Mouse (Mus musculus) C2C12 (cell line): ENCODE results near the gene Tmem135. TPM values are rescaled to one million over a fixed set of nuclear protein-coding genes. Genes with fewer than 3 reads are reported as not detected.

Source experiments
- H3K27me3 ChIP-seq: one replicate; pipeline ENCODE4 v1.6.1; 2011; ENCODE audit not compliant: control insufficient read depth, insufficient read depth, insufficient read length
- H3K36me3 ChIP-seq: one replicate; pipeline ENCODE4 v1.6.1; 2011; ENCODE audit not compliant: control insufficient read depth, insufficient read depth
- H3K4me3 ChIP-seq: one replicate; pipeline ENCODE4 v1.5.1; 2011; ENCODE audit warnings: mild to moderate bottlenecking, control low read depth; ENCODE audit not compliant: poor library complexity, insufficient read depth, severe bottlenecking
- H3K79me2 ChIP-seq: one replicate; pipeline ENCODE4 v1.6.1; 2011; ENCODE audit not compliant: control insufficient read depth, insufficient read depth
- H3K79me3 ChIP-seq: one replicate; pipeline ENCODE4 v1.6.1; 2011; ENCODE audit warnings: low read depth, control low read depth
- H3ac ChIP-seq: one replicate; pipeline ENCODE3; 2011; ENCODE audit warnings: low read depth; ENCODE audit not compliant: control insufficient read depth, insufficient read length
- CEBPB ChIP-seq: IDR thresholded peaks from one replicate; pipeline ENCODE4 v1.6.1; 2011; ENCODE audit warnings: low read depth, mild to moderate bottlenecking, control low read depth, moderate library complexity
- CTCF ChIP-seq: IDR thresholded peaks from one replicate; pipeline ENCODE4 v1.5.1; 2011; ENCODE audit not compliant: control insufficient read depth, insufficient read depth, insufficient read length
- FOSL1 ChIP-seq: IDR thresholded peaks from one replicate; pipeline ENCODE4 v1.8.0; 2011; ENCODE audit warnings: mild to moderate bottlenecking, low read length; ENCODE audit not compliant: poor library complexity, insufficient read depth, severe bottlenecking
- MAX ChIP-seq: IDR thresholded peaks from one replicate; pipeline ENCODE4 v1.6.1; 2011; ENCODE audit warnings: mild to moderate bottlenecking, control low read depth
- MYOD1 ChIP-seq: IDR thresholded peaks from one replicate; pipeline ENCODE4 v1.6.1; 2011; ENCODE audit warnings: low read depth; ENCODE audit not compliant: control insufficient read depth, insufficient read length
- MYOG ChIP-seq: IDR thresholded peaks from one replicate; pipeline ENCODE4 v1.6.1; 2011; ENCODE audit not compliant: control insufficient read depth, insufficient read length; ENCODE audit errors: extremely low read depth
- USF1 ChIP-seq: IDR thresholded peaks from one replicate; pipeline ENCODE4 v1.6.1; 2011; ENCODE audit warnings: low read depth, mild to moderate bottlenecking, control low read depth, moderate library complexity
- polyA plus RNA-seq: library from polyadenylated mRNA; unstranded; fragments of >200 nt; fragmentation: generic; extraction: Trizol; gene quantifications from one replicate; pipeline ENCODE4 v1.2.1, GENCODE M21; 2012; ENCODE audit warnings: missing spikeins

The Tmem135 gene
- polyA plus RNA-seq, 1 experiment: 4.5 TPM

- TF ChIP-seq CTCF (no peak), FOSL1 (no peak), MYOD1 (no peak), CEBPB (no peak), MYOG (no peak), USF1 (no peak), MAX (no peak)
- H3ac ChIP-seq: no peak overlapping the region
- no peaks in the 10 kb centered on the region for H3K36me3 ChIP-seq
- H3K79me2 ChIP-seq: no peaks in the 10 kb centered on the region
- H3K27me3 ChIP-seq: no peaks in the 10 kb centered on the region
- no peaks in the 10 kb centered on the region for H3K79me3 ChIP-seq
- H3K4me3 ChIP-seq: no peak overlapping the region
These were observed 32.4 kb upstream of the Tmem135 start for GRCm38 (mm10) chr7:89436404-89436803.

- Histone ChIP-seq H3K79me3 (no peaks in the 10 kb centered on the region), H3K27me3 (no peaks in the 10 kb centered on the region), H3K4me3 (no peak overlapping the region), H3K79me2 (no peaks in the 10 kb centered on the region), H3ac (no peak overlapping the region), H3K36me3 (no peaks in the 10 kb centered on the region)
- TF ChIP-seq MAX (no peak), CTCF (no peak), CEBPB (no peak), USF1 (no peak), MYOG (no peak), FOSL1 (no peak), MYOD1 (no peak)
These were observed 30.0 kb upstream of the Tmem135 start for GRCm38 (mm10) chr7:89433893-89434616.

- Histone ChIP-seq H3K4me3 (no peak overlapping the region), H3K36me3 (no peaks in the 10 kb centered on the region), H3ac (no peak overlapping the region), H3K79me3 (no peaks in the 10 kb centered on the region), H3K79me2 (no peaks in the 10 kb centered on the region), H3K27me3 (no peaks in the 10 kb centered on the region)
- TF ChIP-seq MYOD1 (no peak), USF1 (no peak), CEBPB (no peak), MYOG (no peak), FOSL1 (no peak), CTCF (no peak), MAX (no peak)
These were observed 29.3 kb upstream of the Tmem135 start for GRCm38 (mm10) chr7:89433193-89433892.

GRCm38 (mm10) chr7:89431185-89431584, 27.2 kb upstream of the Tmem135 start:
- TF ChIP-seq USF1: no peak
- no peak for TF ChIP-seq MYOG
- no peak for TF ChIP-seq CEBPB

GRCm38 (mm10) chr7:89429326-89429725, 25.3 kb upstream of the Tmem135 start:
- no peaks in the 10 kb centered on the region for H3K27me3 ChIP-seq
- TF ChIP-seq USF1 (peak; percentile 75), CTCF (no peak)
- H3K79me3 ChIP-seq: no peaks in the 10 kb centered on the region
- no peaks in the 10 kb centered on the region for H3K79me2 ChIP-seq
- H3K36me3 ChIP-seq: no peaks in the 10 kb centered on the region
- no peak overlapping the region for H3ac ChIP-seq
- H3K4me3 ChIP-seq: no peak overlapping the region

More at GRCm38 (mm10) chr7:89431185-89431584, 27.2 kb upstream of the Tmem135 start:
- no peak overlapping the region for H3K4me3 ChIP-seq
- no peaks in the 10 kb centered on the region for H3K27me3 ChIP-seq
- no peaks in the 10 kb centered on the region for H3K79me2 ChIP-seq
- H3K79me3 ChIP-seq: no peaks in the 10 kb centered on the region
- H3ac ChIP-seq: no peak overlapping the region
- H3K36me3 ChIP-seq: no peaks in the 10 kb centered on the region

- H3K4me3 ChIP-seq: no peak overlapping the region
- H3K79me2 ChIP-seq: no peaks in the 10 kb centered on the region
- H3K79me3 ChIP-seq: no peaks in the 10 kb centered on the region
- H3K36me3 ChIP-seq: no peaks in the 10 kb centered on the region
- no peaks in the 10 kb centered on the region for H3K27me3 ChIP-seq
- TF ChIP-seq MYOG (no peak), MAX (no peak), FOSL1 (no peak), CEBPB (no peak)
- H3ac ChIP-seq: no peak overlapping the region
These were observed 24.8 kb upstream of the Tmem135 start for GRCm38 (mm10) chr7:89428804-89429203.
